Mouse (Mus musculus): ENCODE measurements around the gene Kcmf1.

DNA sequence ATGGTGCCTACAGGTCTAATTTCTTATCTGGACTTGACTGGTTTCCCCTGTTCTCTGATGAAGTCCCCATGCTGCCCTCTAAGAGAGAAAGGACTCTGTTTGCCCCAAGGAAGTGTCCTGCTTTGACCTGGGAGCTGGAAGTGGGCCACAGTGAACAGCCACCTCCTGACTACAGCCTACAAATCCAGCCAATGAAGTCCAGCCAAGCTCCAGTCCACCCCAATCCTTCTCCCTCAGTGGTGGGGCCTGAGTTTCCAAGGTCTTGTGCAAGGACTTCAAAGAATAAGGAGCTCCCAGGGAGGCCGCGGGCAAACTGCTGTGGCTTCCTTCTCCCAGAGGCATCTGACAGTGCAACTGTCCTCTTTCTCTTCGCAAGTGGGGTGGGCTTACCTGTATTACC lies 26.4 kb downstream of the Kcmf1 start:
- TF ChIP-seq MYOG (IDR thresholded peaks at IDR 0.05; ENCODE audit: control insufficient read depth in 1 of 3, insufficient read depth in 1 of 3, insufficient read length in 2 of 3, low read depth in 2 of 3) = no peak
- no peak for TF ChIP-seq POLR2A (IDR thresholded peaks at IDR 0.05; ENCODE audit: insufficient read length, low read depth)
- TF ChIP-seq POLR2AphosphoS2 (IDR thresholded peaks at IDR 0.05; ENCODE audit: insufficient read length, low read depth) = no peak
- TF ChIP-seq MYOD1 (IDR thresholded peaks at IDR 0.05; ENCODE audit: control insufficient read depth in 1 of 3, insufficient read length in 2 of 3, low read depth in 2 of 3) = no peak
- TF ChIP-seq MAX (IDR thresholded peaks at IDR 0.05; ENCODE audit: low read depth) = no peak
- no peak for TF ChIP-seq USF1 (IDR thresholded peaks at IDR 0.05; ENCODE audit: low read depth)
- TF ChIP-seq TCF3 (IDR thresholded peaks at IDR 0.05; ENCODE audit: insufficient read length, low read depth) = no peak
- TF ChIP-seq CEBPB (IDR thresholded peaks at IDR 0.05; ENCODE audit: insufficient read depth, poor library complexity, severe bottlenecking) = no peak
- no peak for TF ChIP-seq E2F4 (IDR thresholded peaks at IDR 0.05; ENCODE audit: insufficient read depth)
